Mouse (Mus musculus) cerebellum, adult 9-11 months (tissue): ENCODE data around the gene Tmem131l.

Source experiments
- DNase-seq: peaks from one replicate; pipeline ENCODE4 v3.0.0; 2022

Tmem131l gene

DNA sequence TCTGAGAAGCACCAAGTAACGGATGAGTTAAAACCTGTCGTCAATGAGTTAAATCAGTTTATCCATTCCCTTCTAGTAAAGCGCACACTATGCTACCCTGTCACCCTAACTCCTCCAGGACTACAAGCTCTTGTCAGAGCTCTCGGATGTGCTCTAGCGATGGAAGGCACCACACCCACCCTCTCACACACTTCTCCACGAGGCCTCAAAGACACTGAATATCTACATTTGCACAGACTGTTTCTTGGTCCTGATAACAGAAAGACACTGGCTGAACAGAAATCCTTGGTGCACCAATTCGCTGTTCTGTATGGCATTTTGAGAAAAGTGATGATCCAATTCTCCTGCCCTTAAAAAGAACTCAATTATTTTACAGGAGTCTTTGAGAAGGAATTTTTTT is 34.0 kb downstream of the Tmem131l start:
- no peak for DNase-seq

DNA sequence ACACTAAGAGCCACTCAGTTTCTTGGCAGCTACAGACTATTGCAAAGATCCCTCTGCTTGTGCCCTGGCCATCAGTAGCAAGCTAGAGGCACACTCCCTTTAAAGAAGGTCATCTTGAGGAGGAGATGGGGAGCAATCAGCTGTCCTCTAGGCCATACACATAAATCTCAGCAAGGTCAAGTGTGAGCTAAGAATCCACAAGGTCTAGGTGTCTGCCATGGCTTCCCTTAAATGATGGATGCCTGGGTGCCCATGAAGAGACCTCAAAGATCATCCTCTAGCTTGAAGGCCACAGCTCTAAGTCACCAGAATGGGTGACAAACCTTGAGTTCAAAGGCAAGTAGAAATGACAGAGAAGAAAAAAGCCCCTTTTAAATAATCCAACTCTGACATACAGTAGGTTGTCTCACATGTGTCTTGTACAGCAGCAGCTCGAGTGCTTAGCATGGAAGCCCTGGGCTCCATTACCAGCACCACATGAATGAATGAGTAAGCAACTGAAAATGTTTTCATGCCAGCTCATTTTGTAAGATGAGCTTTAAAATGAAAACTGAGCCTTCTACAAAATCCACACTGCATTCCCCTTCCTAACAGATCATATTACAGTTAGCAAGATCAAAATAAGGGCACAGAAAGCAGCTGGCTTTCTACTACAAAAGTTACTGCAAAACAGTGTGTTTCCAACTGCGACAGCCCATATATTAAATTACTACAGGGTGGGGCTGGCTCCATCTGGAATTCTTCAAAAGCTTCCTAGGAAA is 35.5 kb downstream of the Tmem131l start:
- no peak for DNase-seq

DNA sequence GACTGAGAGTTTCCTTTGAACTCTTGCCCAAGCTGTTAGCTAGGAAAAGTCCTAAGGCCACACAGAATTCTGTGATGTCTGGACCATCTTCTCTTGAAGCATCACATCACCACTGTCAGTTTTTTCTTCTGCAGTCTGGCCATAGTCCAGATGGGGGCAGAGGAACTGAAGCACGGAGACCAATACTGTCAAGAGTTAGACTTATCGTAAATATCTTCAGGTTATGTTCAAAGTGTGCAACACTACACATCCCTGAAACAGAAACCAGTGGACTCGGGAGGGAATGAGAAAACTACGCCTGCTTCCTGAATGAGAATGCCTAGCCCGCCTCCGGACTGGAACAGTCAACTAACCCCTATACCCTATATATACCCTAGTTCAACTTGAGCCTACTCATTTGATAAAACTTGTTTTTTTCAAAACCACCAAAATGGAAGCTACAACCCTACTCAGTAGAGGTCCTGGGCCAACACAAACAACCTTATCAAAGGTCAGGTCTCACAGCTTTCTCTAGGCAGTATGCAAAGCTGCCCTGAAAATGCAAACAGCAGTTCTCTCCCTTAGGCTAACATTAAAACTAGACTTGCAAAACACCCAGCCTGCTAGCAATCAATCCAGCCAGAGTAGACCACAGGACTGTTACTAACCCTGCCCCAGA is 37.4 kb downstream of the Tmem131l start:
- no peak for DNase-seq

DNA sequence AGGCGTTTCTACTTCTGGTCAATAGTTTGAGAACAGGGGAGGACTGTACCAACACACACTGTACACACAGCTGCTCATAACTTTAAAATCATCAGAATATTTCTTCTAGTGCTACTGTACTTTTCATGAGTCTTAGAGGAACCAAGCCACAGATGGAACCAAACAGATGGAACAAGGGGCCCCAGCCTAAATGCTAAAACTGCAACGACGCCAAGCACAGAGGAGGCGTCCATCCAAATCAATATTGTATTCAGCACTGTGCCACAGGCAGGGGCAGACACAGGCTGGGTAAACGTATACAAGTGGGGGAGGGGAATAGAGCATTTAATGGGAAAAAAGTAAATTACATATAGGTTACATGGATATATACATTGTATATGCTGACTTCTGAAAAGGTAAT is 42.4 kb downstream of the Tmem131l start:
- DNase-seq, result no peak

DNA sequence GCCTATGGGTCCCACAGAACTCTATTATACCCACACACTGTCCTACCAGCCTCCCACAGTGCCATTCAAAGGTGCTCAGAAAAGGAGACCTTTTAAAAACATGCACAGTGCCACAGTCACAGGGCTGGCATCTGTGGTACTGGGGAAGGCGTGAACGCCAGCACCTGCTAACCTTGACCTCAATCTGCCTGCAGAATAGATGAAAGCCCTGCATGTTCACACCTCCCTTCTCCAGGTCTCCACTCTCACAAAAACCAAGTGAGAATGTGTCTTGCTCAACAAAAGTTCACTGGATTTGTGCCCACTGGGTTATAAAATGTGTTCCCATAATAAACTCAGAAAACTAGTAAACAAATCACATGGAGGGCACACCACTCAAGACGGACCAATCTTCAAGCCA is 42.9 kb downstream of the Tmem131l start:
- no peak for DNase-seq

DNA sequence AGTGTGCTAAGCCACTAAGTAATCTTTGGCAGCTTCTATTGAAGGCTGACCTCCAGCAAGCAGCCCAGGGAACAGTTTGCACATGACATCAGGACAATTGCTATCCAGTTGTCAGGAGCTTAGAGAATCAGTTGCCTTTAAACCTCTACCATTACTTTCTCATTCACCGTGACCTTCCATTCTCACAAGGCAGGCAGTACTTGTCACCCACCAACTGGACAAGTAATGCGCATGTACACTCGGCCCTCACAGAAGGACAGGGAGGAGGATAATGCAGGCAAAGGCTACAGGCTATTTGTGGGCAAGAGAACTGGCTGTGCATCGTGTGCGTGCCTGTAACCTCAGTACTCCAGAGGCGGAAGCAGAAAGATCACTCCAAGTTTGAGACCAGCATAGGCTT is 43.9 kb downstream of the Tmem131l start:
- DNase-seq, result no peak

DNA sequence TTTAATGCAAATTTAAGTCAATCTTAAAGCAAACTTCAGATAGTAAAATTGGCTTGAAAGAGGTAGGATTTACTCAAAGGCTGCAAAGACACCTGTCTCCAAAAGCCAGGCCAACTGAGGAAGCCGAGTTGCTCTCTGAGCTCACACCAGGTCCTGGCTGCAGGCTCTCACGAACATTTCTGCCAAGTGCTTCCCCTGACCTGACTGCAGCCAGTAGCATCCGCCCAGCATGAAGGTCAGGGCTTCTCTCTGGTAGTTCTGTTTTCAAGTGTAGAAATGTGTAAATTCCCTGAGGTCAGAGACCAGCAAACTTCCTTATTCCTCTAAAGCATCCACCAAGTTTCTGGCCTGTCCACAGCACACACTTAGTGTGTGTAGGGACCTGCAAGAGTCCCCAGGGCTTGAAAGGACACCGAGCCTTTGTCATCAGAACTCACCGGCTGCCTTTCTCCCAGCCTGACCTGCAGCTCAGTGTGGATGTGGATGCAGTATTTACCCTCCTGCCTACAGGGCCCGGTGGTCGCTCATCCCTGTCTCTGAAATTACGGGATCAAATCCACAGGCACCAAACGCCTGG is 44.6 kb downstream of the Tmem131l start:
- DNase-seq, result peak; percentile 36

DNA sequence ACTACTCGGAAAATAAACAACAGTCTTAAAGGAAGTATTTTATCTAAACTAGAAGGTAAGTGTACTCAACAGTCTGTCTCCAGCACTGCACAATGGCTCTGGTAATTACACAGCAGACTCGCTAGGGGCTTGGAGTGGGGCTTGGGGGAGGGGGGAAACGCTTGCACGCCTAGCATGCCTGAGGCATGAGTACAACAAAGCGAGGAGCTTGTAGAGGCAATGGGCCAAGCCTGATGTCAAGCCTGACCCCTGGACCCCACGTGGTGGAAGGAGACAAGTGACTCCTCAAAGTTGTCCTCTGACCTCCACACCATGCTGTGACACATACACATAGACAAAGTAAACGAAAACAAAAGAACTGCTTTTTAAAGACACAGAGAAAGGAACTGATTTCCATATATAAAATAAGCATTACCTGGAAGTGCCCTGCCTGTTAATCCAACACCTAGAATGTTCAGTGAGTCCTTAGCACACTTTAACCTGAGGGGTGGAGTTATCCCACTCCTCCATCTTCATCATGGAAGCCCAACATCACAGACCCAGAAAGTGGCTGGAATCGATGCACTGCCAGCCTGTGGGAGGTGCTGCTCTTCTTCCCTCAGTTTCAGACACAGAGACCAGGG is 45.6 kb downstream of the Tmem131l start:
- no peak for DNase-seq

DNA sequence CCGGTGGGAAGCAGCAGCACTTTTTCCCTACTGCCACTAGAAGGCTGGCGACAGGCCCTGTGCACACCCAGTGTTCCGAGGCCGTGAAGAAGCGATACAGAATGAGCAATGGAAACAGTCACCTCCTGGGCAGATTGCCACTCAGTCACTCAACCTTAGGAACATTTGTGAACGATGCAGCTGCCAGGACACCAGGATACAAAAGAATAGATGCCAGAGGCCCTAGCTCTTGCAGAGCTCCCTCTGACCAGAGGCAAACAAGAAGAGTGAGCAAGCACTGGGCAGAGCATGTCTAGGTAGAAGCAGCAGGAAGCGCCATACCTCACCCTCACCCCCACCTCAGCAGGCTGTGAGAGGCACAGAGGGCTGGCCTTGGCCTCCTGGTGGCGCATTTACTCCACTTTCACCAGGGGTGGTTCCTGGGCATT is 46.9 kb downstream of the Tmem131l start:
- peak; percentile 61 for DNase-seq

DNA sequence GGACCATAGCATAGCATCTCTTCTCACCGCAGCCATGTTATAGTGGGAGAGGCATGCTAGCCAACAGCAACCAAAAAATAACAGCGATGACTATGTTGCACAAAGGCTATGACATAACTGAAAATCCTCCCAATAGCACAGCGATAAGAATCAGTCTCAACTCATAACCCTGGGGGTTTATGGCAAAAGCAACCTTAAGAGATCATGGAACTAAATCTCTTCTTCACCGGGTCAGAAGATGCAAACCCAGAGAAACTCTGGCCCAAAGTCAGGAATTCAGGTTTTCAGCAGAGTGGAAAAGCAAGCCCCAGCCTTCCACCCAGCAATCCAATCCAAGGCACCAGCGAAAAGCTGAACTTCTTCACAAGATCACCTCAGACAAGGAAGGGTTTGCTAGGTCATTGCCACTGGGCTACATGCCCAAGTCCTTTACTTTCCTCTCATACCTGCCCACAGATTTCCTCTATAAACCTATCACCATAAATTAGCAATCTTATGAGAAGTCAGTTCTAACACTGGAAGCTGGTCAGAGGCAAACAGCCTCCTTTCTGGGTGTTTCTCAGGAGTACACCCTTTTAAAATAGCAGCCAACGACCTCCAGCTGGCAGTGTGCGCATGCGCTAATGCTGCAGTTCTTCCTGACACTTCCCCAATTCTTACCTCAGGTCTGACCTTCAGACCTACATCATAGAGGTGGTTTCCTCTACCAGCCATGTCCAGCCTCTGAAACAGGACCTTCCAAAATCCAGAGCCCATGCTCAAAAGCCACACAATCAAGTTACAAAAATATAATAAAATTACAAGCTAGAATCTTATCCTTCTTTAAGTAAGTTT is 48.1 kb downstream of the Tmem131l start:
- no peak for DNase-seq

DNA sequence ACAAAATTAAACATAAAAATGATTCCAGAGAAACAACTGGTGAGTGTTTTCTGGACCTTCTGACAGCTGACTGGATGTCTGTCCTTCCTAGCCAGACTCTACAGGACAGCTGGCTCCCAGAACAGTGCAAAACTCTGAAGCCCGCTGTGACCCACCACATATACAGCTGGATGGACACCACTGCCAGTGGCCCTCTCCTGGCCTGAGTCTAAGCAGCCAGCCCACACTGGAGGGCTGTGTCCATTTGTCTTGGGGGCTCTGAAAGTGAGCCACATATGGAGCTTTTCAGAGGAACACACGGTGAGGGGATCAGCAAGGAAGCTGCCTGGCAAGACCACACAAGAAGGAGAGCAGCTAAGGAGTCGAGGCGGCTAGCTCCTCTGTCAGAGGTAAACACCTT is 51.8 kb downstream of the Tmem131l start:
- DNase-seq, result no peak

DNA sequence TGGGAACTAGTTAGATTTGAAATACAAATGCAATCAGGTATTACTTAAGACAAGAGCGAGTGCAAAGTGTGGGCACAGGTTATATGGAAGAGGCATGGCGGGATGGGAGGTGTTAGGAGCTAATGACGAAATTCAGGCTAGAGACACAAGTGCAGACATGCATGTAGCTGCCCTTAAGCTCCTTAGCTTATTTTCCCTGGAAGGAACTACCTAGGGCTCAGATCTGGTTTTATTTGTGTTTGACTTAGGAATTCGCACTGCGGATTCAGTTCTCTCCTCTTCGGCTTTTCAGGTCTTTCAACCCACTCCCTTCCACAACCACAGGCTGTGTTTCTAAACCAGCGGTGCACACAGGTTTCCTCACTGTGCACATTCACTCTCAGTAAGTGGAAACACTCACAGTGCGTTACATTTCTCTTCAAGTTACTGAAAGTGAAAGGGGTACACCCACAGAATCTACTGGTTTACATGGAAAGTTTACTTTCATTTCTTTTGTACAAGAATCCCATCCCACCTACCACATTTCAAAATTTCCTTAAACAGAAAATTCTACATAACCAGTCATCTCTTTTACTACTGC is 52.4 kb downstream of the Tmem131l start:
- DNase-seq, result no peak

DNA sequence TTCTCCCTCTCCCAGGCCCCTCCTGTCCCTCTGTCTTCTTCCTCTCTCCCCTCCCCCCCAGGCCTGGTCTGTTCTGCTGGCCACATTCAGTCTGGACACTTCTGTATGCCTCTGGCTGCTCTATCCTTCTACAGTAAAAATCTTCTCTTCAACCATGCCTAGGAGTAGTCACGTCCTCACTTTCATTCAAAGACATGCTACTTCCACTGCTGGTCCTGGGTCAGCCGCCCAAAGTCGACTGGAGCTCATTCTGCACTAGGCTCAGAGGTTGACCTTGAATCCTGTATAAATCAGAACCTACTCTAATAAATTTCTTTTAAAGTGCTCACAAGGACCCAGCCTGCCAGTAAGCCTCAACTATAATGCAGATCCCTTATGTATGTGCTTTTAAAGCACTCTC is 53.2 kb downstream of the Tmem131l start:
- no peak for DNase-seq

DNA sequence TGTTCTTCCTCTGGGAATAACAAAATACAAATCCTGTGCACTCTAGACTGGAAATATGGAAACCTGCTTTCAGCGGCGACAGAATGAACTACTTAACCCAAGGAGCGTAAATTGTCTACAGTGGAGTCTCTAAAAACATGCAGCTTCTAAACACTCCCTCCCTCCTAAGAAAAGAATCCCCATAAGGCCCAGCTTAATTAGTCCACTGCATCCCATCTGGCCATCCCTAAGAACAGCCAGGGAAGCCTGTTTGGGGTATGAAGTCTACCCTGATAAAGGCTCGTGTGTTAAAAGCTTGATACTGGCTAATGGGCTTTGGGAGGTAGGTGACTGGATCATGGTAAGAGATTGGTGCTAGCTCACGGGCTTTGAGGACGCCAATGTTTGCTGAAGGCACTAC is 54.5 kb downstream of the Tmem131l start:
- no peak for DNase-seq

DNA sequence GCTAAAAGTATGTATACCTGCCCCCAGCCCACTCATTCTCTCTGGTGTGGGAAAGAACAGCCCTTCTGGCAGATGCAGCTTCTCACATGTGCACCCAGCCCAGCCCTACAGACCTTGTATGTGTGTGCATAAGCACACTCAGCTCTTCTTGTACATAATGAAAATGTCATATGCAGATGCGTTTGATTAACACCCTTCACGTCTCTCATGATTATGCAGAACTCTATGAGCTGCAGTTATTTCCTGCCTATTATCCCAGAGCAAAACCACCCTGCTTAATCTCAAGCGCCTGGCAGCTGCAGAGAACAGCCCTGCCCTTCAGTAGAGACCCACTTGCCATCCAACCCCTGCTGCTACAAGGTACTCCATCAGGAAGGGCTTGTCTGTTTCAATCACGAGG is 55.6 kb downstream of the Tmem131l start:
- DNase-seq, result no peak

DNA sequence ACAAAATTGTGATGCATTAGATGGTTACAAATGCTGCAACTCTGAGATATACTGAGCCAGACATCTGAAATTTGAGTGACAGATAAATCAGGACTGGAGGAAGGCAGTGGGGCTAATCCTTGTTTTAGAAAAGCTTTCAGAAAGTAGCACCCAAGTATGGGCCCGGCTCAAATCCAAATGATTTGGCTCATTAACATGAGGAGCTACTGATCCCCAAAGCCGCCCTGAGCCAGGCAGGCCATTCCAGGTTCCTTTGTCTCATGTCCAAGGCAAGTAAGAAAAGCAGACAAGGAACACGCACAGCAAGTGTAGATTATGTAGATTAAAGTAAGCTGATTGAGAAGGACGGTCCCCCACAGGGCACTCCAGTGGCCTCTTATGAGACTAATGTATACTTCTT is 57.2 kb downstream of the Tmem131l start:
- no peak for DNase-seq

DNA sequence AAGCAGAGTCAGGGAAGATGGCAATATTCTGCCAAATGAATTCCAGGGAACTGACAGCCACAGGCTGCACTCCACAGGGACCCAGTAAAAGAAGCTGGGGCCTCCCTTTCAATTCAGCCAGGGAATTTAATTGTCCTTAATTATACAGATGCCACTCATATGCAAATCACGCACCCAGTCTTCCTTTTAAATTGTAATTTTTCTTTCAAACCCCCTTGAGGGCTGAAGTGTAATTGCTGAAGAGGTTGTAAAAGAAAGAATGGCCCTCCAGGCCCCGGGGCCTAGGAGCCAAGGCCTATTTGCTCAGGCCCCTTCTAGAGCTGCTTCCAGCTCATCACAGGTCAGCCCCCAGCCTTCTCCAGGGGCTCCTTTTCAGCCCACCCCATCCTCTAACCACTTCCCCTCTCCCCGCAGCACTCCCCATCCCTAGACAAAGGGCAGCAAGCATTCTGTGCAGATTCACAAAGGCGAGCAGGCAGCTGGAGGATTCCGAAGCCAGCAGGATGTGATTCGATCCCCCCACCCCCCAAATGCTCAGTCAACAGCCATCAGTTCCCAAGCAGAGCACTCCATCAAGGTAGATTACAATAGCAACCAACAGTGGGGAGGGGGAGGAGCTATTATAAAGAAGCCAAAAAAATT is 59.6 kb downstream of the Tmem131l start:
- no peak for DNase-seq

DNA sequence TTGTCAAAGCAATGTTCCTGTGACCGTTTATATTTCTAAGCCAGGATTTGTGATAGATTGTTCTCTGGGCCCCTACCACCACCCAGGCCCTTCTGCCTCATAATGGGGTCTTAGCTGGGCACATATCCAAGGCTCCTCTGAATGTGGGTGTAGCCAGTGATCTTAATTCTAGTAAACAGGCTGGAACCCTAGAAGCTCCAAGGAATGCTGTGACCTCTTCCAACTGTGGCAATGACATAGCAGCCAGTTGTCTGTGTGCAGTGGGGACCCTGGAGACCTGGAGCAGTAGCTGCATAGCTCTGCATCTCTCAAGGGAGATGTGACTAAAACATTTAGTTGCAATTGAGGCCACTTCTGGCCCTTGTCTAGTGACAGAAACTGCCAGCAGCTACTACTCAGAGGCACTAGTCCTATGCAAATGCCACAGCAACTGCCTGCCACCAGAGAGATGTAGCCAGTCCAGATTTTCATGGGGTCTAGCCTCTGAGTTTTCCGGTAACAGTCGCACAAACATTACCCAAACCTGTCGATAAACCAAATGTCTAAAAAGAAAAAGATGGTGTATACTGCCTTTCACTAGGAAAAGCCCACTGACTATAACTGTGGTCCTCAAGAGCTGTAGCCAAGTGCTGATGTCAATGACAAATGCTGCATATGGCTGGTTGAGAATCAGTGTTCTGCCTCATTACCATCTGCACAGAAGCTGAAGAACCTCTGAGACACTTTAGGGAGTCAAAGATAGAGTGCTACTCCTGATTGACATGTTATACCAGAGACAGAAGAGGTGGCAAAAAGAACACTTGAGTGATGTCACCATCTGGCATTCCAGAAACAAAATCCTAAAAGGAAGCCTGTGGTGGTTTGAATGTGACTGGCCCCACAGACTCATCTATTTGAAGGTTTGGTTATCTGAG is 61.2 kb downstream of the Tmem131l start:
- no peak for DNase-seq

DNA sequence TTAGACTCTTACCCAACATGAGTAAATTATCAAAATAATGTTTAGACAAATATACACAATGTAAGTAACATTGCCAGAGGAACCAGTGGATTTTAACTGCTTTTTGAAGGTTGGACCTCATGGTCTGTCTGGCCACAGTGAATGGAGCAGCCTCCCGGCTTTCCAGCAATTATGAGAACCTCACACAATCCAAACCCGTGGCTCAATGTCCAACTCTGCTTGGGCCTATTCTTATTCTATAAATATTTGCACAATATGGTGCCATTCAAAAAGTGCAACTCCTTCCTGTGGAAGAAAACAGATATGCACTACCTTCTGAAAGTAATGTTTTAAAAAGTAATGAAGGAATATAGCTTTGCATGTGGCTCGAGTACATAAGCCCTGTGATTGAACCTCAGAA is 62.2 kb downstream of the Tmem131l start:
- no peak for DNase-seq

DNA sequence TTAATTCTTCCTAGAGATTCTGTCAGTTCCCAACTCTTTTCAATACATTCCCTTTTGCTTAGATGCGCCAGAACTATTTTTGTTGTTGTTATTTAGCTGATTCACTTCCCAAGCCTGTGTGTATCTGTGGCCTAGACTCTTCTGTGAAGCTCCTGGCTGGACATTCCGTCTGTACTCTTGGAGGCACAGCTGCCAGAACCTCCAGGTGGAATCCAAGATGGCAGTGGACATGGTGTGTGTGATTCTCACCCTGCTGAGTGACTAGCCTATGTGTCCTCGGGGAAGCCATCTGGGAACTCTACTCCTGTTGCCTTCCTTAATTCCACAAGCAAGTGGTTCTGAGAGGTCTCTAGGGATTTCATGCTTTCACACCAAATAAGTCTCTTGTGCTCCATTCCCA is 63.8 kb downstream of the Tmem131l start:
- no peak for DNase-seq

DNA sequence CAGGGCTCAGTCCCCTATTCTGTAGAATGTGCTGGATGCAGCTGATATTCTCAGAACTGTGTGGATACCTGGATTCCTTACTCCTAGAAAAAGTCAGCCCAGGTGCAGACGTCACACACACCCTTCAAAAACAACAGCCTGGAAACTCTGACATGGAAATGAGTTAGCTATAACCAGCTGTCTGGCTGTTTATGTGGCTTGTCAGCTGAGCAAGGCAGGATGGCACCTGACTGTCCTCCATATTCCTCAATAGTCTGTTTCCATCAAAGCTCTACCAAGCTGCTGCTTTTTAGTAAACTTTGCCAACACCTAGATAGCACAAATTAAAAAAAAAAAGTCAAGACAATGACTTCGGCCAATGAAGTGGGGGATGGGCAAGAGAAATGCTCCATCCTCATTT is 66.6 kb downstream of the Tmem131l start:
- no peak for DNase-seq
